Mouse (Mus musculus): Measurements from ENCODE around the gene Cnnm4.
A peak's percentile ranks its signal among the peaks of the same experiment; 100 is the strongest.
"Not testable (repeated sequence)": the region's sequence is repeated elsewhere in the genome, so short reads cannot be mapped to it uniquely, and the experiment has no call there.

The Cnnm4 gene

GRCm38 (mm10) chr1:36522210-36522609 lies 50.8 kb downstream of the Cnnm4 start:
- DNase-seq: no peak

DNA sequence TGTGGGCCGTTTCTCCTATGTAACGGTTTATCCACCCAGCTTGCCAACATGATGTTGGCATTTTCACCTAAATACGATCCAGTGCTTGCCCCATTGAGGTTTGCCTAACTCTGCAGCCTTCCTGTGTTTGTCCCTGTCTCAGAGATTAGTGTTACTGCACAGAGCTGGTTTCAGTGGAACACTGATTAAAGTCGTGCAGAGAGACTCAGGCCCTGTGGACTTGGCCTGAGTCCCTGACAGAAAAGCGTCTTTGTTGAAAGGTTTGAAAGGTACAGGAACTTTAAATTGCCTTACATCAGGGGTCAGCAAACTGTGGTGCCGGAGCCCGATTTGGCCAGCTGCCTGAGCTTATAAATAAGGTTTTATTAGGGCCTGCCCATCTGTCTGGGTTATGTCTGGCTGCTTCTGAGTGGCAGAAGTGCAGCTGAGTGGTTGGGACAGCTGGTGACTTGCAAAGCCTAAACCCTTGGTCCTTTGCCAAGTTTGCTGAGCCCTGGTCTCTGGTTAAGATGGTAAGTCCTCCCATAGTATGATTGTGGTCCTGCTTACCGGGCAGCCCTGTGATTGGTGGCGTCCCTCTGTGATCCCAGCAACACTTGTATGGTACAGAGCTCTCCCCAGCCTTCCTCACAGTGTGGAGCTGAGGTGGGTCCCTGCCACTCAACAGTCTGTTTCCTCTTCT lies 52.1 kb downstream of the Cnnm4 start:
- DNase-seq: no peak

DNA sequence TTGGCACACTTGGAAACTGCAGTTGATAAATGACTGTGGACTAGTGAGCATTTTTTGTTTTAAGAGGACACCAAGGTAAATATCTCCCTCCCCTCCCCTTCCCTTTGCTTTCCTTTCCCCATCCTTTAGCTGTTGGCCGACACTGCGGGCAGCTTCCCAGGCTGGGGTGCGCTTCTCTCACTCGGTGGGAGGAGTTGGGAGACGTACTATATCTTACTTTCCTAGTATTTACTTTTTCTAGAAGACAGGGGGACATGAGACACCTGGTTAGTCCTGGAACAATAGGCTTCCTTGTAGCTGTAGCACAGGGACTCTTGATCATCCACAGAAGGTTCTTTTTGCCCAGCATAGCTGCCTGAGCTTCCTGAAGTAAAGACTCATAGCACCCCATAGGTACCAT lies 52.6 kb downstream of the Cnnm4 start:
- DNase-seq: no peak

- DNase-seq: no peak
Observed at GRCm38 (mm10) chr1:36525774-36526173, 54.4 kb downstream of the Cnnm4 start.

- DNase-seq: no peak
Observed at GRCm38 (mm10) chr1:36526903-36527302, 55.5 kb downstream of the Cnnm4 start.

GRCm38 (mm10) chr1:36528351-36528750 lies 56.9 kb downstream of the Cnnm4 start:
- DNase-seq: no peak

DNA sequence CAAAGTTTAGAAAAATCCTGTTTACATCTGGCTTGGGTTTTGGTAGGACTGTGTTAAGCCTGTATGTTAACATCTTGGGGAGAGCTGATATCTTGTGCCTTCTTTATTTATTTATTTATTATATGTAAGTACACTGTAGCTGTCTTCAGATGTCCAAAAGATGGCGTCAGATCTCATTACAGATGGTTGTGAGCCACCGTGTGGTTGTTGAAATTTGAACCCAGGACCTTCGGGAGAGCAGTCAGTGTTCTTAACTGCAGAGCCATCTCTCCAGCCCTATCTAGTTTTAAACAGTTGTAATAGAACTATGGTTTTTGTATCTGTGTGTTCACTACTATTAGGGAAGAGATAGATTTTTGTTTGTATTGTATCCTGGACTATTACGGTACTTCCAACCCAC lies 57.9 kb downstream of the Cnnm4 start:
- no peak for DNase-seq

GRCm38 (mm10) chr1:36529875-36530274 lies 58.5 kb downstream of the Cnnm4 start:
- DNase-seq: no peak

GRCm38 (mm10) chr1:36530485-36530884 lies 59.1 kb downstream of the Cnnm4 start:
- no peak for DNase-seq

- DNase-seq: no peak
Observed at GRCm38 (mm10) chr1:36530962-36531361, 59.5 kb downstream of the Cnnm4 start.

- DNase-seq: no peak
Observed at GRCm38 (mm10) chr1:36531461-36531860, 60.0 kb downstream of the Cnnm4 start.

GRCm38 (mm10) chr1:36533546-36533945 lies 62.1 kb downstream of the Cnnm4 start:
- no peak for DNase-seq

GRCm38 (mm10) chr1:36534595-36535058 lies 63.2 kb downstream of the Cnnm4 start:
- no peak for DNase-seq

GRCm38 (mm10) chr1:36535477-36536396 lies 64.3 kb downstream of the Cnnm4 start:
- peak; percentile 69 to 72 for DNase-seq

DNA sequence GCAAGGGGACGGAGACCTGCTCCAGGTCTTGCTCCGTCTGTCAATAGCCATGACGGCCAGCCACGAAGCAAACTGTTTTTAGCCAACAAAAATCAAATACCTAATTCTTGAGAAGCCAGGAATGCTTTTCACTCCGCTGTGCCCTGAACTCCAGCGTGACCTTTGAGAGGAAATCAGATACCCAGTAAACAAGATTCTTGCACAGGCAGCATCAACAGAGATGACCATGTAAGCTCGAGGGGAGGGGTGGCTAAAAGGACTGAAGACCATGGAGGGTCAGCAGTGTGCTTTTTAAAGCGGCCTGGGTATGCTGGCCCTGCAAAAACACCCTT lies 64.9 kb downstream of the Cnnm4 start:
- DNase-seq: no peak

DNA sequence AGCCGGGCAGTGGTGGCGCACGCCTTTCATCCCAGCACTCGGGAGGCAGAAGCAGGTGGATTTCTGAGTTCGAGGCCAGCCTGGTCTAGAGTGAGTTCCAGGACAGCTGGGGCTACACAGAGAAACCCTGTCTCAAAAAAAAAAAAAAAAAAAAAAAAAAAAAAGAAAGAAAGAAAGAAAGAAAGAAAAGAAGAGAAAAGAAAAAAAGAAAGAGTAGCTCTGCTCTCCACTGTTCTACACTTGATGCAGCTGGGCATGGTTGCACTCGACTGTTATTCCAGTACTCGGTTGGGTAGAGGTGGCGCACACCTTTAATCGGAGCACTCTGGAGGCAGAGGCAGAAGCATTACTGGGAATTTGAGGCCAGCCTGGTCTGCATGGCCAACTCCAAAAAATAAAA lies 65.4 kb downstream of the Cnnm4 start, which contains the start of gene Ankrd23:
TSS of gene Ankrd23 (minus strand) at position 101 of the 400 bp plus-strand sequence.
- DNase-seq: not testable (repeated sequence)

GRCm38 (mm10) chr1:36538727-36539126 lies 67.3 kb downstream of the Cnnm4 start:
- no peak for DNase-seq

DNA sequence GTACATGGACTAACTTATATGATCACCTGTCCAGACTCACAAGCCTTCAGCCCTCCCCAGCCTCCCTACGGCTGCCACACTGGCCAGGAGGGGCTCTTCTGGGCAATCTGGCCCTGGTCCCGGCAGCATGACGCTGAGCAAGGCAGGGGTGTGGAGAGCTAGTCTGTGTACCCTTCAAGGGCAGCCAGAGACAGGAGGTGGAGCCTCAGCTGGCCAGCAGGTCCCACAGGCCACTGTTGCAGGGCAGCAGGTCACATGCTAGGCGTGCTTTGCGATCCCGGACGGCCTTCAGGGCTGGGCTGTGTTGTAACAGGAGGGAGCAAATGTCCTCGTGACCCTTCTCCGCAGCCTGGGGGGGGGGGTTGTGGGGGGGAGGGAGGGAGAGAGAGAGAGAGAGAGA lies 67.8 kb downstream of the Cnnm4 start, which contains the start of gene Gm42417:
TSS of gene Gm42417 (minus strand) at position 244 of the 400 bp plus-strand sequence.
- DNase-seq: no peak

GRCm38 (mm10) chr1:36540132-36540531 lies 68.7 kb downstream of the Cnnm4 start:
- no peak for DNase-seq

DNA sequence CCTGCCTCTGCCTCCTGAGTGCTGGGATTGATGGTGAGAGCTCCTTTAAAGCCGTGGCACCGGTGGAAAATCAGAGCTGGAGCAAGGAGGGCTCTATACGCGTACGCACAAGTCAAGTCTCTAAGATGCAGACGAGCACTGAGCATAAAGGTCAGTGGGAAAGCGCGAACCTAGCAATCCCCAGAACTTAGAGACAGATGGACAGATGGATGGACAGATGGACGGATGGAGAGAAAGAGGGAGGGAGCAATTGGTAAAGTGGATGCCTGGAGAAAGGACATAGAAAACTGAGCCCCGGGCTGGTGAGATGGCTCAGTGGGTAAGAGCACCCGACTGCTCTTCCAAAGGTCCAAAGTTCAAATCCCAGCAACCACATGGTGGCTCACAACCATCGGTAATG lies 69.4 kb downstream of the Cnnm4 start:
- no peak for DNase-seq

- peak; percentile 64 to 71 for DNase-seq
Observed at GRCm38 (mm10) chr1:36541844-36542243, 70.4 kb downstream of the Cnnm4 start.

DNA sequence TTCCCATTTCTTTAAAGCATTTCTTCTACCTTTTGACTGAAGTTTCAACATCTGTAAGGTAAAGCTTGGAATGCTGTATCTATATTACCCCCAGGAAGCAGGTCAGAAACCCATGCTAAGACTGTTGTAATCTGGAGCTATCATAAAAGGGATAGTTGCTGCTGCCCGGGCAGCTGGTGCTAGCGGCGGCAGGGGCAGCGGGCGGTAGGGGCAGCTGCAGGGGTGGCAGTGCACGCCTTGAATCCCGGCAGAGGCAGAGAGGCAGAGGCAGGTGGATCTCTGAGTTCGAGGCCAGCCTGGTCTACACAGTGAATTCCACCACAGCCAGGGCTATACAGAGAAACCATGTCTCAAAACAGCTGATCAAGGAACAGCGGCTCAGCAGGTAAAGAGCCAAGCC lies 71.5 kb downstream of the Cnnm4 start:
- DNase-seq: no peak

DNA sequence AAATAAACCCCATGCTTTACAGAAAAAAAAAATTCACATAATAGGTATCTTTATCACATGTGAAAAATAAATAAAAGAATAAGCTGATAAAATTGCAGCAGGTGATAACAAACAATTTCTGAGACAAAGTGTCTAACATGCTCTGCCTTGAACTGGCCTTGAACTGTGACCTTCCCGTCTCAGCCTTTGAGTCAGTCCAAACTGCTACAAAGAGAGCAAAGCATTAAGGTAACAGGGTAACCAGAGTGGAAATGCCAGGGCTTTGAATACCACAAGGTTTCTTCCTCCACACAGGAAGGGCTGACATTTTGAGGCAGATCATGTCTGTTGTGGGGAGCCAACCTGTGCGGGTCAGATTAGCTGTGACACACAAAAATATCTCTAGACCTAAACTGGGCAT lies 74.0 kb downstream of the Cnnm4 start:
- DNase-seq: no peak

Data from cerebellum, postnatal 36 days (tissue).